Mouse (Mus musculus): Measurements from ENCODE around the gene Plekha5. TPM values are rescaled to one million over a fixed set of nuclear protein-coding genes. Genes with fewer than 3 reads are reported as not detected.
"Not testable (repeated sequence)": the region's sequence is repeated elsewhere in the genome, so short reads cannot be mapped to it uniquely, and the experiment has no call there.

Plekha5 gene
- total and polyA plus RNA-seq, 2 experiments: 13.0 to 17.1 TPM

DNA sequence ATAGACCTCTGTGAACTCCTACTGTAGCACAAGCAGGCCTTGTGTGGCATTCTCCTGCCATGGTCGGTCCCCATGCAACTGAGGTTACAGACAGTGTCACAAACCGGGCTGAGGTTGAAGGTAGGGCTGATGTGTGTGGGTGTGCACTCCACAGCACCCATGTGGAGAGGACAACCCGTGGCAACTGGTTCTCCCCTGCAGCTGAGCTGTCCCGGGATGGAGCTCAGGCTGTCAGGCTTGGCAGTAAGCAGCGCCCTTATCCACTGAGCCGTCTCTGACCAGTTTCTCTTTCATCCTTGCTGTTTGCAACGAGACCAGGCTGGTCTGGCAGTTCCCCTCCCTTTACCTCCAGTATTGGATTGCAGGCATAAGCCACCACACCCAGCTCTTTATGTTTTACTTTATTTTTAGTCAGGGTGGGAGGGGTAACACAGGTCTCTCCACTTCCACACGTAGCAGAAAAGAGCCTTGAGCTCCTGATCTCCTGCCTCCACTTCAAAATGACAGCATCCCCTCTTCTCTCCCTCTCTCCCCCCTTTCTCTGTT, 162.9 kb downstream of the Plekha5 start:
- no peak for DNase-seq (ENCODE audit: extremely low read depth, low read depth, low spot score)
- Histone ChIP-seq H3K27me3 (ENCODE audit: control insufficient read depth, insufficient read depth, low read length) (no peaks in the 10 kb centered on the region), H3K79me2 (ENCODE audit: control insufficient read depth, insufficient read depth, low read length) (no peaks in the 10 kb centered on the region), H3K4me1 (ENCODE audit: control insufficient read depth, insufficient read depth, low read length) (no peaks in the 10 kb centered on the region), H3K9ac (ENCODE audit: low read depth, low read length) (no peak overlapping the region), H3K27ac (replicated peaks; ENCODE audit: insufficient read depth, low read depth, low read length) (no peak overlapping the region), H3K4me3 (ENCODE audit: insufficient read depth, low read depth, low read length) (no peak overlapping the region), H3K36me3 (ENCODE audit: control insufficient read depth, insufficient read depth, low read length) (peaks cover 52% of the 10 kb centered on the region)
- TF ChIP-seq POLR2A (IDR thresholded peaks at IDR 0.05; ENCODE audit: extremely low read depth, insufficient read depth, low read length): no peak
- TF ChIP-seq CTCF (IDR thresholded peaks at IDR 0.05; ENCODE audit: low read depth, low read length): no peak
- WGBS: 87% methylated on average over 8 of the region's 8 CpGs

DNA sequence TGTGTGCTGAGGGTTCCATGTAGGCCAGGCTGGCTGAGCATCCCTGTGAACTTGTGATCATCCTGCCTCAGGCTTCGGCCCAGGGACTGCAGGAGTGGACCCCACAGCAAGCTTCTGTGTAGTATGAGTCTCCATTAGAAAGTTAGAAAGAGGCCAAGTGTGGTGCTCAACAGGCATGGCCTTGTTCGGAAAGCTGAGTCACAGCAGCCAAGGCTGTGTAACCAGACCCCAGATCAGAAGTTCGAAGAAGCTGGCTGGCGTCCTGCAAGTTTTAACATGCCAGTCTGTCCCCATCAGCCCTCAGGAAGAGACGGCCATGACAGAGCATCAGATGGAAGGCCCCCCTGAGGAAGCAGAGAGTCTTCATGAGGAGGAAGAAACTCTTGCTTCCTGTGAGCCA, 167.5 kb downstream of the Plekha5 start:
- TF ChIP-seq POLR2A (IDR thresholded peaks at IDR 0.05; ENCODE audit: extremely low read depth, insufficient read depth, low read length) (no peak), CTCF (IDR thresholded peaks at IDR 0.05; ENCODE audit: low read depth, low read length) (no peak)
- 96% methylated on average over 5 of the region's 5 CpGs for WGBS
- Histone ChIP-seq H3K36me3 (ENCODE audit: control insufficient read depth, insufficient read depth, low read length) (peaks cover 33% of the 10 kb centered on the region), H3K4me3 (ENCODE audit: insufficient read depth, low read depth, low read length) (no peak overlapping the region), H3K4me1 (ENCODE audit: control insufficient read depth, insufficient read depth, low read length) (peaks cover 8% of the 10 kb centered on the region), H3K79me2 (ENCODE audit: control insufficient read depth, insufficient read depth, low read length) (no peaks in the 10 kb centered on the region), H3K9ac (ENCODE audit: low read depth, low read length) (no peak overlapping the region), H3K27ac (replicated peaks; ENCODE audit: insufficient read depth, low read depth, low read length) (no peak overlapping the region), H3K27me3 (ENCODE audit: control insufficient read depth, insufficient read depth, low read length) (no peaks in the 10 kb centered on the region)
- DNase-seq (ENCODE audit: extremely low read depth, low read depth, low spot score): no peak

DNA sequence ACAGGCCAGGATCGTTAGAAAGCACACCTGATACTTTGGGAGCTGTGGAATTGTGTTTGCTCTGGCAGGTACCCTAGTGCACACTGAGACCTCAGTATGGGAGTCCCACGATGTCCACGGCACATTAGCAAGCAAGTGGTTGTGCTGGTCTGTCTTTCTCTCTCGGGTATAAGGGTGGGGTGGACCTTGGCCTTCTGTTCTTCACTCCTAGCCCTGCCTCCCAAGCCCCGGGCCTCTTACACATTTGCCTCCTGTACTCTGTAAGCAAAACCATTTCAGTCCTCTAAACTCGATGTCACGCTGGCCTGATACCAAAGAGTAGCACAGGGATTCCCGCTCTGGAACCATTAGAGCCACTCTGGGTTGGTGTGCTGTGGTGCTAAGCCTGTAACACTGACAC, 168.9 kb downstream of the Plekha5 start:
- Histone ChIP-seq H3K9ac (ENCODE audit: low read depth, low read length) (no peak overlapping the region), H3K27me3 (ENCODE audit: control insufficient read depth, insufficient read depth, low read length) (no peaks in the 10 kb centered on the region), H3K4me1 (ENCODE audit: control insufficient read depth, insufficient read depth, low read length) (peaks cover 8% of the 10 kb centered on the region), H3K4me3 (ENCODE audit: insufficient read depth, low read depth, low read length) (no peak overlapping the region), H3K79me2 (ENCODE audit: control insufficient read depth, insufficient read depth, low read length) (no peaks in the 10 kb centered on the region), H3K36me3 (ENCODE audit: control insufficient read depth, insufficient read depth, low read length) (peaks cover 24% of the 10 kb centered on the region), H3K27ac (replicated peaks; ENCODE audit: insufficient read depth, low read depth, low read length) (no peak overlapping the region)
- WGBS: 42% methylated on average over 8 of the region's 8 CpGs
- DNase-seq (ENCODE audit: extremely low read depth, low read depth, low spot score): no peak
- TF ChIP-seq POLR2A (IDR thresholded peaks at IDR 0.05; ENCODE audit: extremely low read depth, insufficient read depth, low read length) (no peak), CTCF (IDR thresholded peaks at IDR 0.05; ENCODE audit: low read depth, low read length) (no peak)

DNA sequence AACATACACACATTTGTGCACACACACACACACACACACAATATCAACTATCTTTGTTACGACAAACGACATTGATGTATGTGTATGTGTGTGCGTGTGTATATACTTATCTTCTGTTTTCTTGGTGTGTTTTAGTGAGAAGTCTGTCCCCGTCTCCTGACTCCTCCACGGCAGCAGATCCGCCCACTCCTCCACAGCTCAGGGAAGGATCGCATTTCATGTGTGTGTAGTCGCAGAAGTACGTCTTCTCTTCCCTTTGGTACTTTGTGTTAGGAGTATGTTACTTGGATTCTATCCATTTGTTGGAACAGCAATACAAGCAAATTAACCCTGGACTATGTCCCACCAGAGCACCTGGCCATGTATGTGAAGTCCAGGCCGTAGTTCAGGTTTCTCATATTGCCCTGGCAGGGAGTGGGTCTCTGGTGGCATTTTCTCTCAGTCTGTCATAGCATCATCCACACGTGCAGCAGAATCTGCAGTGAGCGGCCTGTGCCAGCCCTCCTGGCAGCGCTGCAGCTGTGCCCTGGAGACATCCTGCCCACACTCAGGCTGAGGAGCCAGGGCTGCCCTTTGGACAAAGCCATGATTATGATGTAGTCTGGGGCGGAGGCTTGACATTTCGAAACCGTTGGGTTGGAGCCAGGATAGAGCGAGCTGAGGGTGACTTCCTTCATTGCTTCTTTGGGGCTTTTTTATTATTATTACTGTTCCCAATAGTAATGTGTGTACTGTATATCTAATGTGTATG, 169.7 kb downstream of the Plekha5 start:
- Histone ChIP-seq H3K36me3 (ENCODE audit: control insufficient read depth, insufficient read depth, low read length) (peaks cover 20% of the 10 kb centered on the region), H3K79me2 (ENCODE audit: control insufficient read depth, insufficient read depth, low read length) (no peaks in the 10 kb centered on the region), H3K27ac (replicated peaks; ENCODE audit: insufficient read depth, low read depth, low read length) (peak overlapping the region; percentile 42), H3K9ac (ENCODE audit: low read depth, low read length) (no peak overlapping the region), H3K27me3 (ENCODE audit: control insufficient read depth, insufficient read depth, low read length) (no peaks in the 10 kb centered on the region), H3K4me3 (ENCODE audit: insufficient read depth, low read depth, low read length) (no peak overlapping the region), H3K4me1 (ENCODE audit: control insufficient read depth, insufficient read depth, low read length) (peaks cover 8% of the 10 kb centered on the region)
- peak; percentile 86 for DNase-seq (ENCODE audit: extremely low read depth, low read depth, low spot score)
- no peak for TF ChIP-seq POLR2A (IDR thresholded peaks at IDR 0.05; ENCODE audit: extremely low read depth, insufficient read depth, low read length)
- no peak for TF ChIP-seq CTCF (IDR thresholded peaks at IDR 0.05; ENCODE audit: low read depth, low read length)
- WGBS: 33% methylated on average over 17 of the region's 17 CpGs

DNA sequence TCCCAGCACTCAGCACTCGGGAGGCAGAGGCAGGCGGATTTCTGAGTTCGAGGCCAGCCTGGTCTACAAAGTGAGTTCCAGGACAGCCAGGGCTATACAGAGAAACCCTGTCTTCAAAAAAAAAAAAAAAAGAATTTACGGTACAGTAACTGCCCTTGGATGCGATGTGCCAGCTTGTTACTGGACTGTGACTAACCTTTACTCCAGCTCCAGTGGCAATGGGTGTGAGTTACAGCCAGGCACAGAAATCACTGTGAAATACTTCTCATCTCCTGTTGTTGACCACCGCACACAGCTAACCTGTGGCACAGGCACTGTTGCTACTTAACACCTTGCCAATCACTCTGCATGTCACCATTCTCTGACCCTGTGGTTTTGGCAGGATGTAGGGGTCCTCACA, 171.7 kb downstream of the Plekha5 start:
- H3K79me2 ChIP-seq (ENCODE audit: control insufficient read depth, insufficient read depth, low read length); H3K4me1 ChIP-seq (ENCODE audit: control insufficient read depth, insufficient read depth, low read length); DNase-seq (ENCODE audit: extremely low read depth, low read depth, low spot score); H3K9ac ChIP-seq (ENCODE audit: low read depth, low read length); H3K4me3 ChIP-seq (ENCODE audit: insufficient read depth, low read depth, low read length); H3K27me3 ChIP-seq (ENCODE audit: control insufficient read depth, insufficient read depth, low read length); H3K27ac ChIP-seq (replicated peaks; ENCODE audit: insufficient read depth, low read depth, low read length): not testable (repeated sequence)
- 95% methylated on average over 6 of the region's 6 CpGs for WGBS
- peaks cover 16% of the 10 kb centered on the region for H3K36me3 ChIP-seq (ENCODE audit: control insufficient read depth, insufficient read depth, low read length)

Data from liver, adult 2 months (tissue).